Mouse (Mus musculus) ES-CJ7 (cell line): ENCODE results near the gene Smg1.

Experiments
- DNase-seq: peaks from one replicate; pipeline ENCODE4 v3.0.0; 2011; ENCODE audit warnings: low read depth, low spot score

The Smg1 gene

DNA sequence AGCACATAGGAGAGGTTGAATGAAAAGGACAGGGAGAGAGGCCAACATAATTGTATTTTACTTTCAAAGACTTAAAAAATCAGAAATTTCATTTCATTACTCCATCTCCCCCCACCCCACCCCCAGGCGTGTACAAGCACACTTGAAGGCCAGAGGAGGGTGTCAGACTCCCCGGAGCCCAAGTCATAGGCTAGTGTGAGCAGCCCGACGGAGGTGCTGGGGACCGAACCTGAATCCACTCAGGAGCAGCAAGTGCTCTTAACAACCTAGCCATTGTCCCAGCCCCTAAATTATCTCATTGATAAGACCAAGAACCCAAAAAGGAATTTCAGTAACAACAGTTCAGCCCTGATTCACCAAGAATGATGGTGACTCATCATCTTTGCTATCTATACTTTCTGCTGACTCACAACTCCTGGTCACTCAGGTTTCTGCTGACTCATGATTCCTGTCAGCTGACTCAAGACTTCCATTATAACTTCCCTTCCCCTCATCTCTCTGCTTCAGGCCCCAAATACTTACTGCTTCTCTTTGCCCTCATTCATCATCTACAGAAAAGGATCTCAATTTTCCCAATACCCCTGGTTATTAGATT lies 138.9 kb downstream of the Smg1 start:
- peak; percentile 62 for DNase-seq

DNA sequence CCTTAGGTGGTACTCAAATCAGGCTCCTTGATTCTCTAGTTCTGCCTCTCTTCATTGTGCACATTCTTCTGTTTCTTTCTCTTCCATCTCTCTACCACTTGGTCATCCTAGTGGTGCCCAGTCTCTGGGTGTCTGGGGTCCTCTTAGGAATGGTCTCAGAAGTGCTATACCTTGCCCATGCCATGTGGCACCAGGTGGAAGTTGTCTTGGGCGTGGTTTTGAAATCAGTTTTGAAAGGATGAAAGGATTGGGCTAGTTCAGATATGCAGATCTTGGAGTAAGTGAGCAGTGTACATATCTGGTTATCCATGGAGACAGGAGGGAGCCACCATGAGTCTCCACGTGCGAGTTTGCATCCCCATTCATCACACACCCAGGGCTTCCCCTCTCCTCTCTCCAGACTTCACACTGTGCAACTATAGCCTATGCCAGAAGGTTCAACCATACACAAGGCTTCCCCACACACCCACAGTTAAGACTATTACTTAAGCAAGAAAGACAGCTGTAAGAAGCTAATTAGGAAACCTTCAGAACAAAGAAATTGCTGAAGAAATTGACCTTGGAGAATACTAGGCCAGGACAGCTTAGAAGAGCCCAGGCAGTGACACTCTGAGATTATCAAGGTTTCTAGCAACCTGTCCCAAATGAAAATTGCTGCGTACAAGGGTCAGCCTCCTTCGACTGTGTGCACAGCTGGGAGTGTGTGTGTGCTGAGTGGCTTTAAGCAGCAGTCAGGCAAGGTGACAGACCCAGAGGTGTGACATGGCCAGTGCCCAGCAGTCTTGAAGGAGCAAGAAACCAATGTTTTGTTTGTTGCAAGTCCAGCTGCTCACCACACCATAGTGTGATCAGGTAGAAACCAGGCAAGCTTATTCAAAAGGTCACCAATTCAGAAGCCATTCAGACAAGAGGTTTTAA lies 139.7 kb downstream of the Smg1 start:
- DNase-seq = no peak

DNA sequence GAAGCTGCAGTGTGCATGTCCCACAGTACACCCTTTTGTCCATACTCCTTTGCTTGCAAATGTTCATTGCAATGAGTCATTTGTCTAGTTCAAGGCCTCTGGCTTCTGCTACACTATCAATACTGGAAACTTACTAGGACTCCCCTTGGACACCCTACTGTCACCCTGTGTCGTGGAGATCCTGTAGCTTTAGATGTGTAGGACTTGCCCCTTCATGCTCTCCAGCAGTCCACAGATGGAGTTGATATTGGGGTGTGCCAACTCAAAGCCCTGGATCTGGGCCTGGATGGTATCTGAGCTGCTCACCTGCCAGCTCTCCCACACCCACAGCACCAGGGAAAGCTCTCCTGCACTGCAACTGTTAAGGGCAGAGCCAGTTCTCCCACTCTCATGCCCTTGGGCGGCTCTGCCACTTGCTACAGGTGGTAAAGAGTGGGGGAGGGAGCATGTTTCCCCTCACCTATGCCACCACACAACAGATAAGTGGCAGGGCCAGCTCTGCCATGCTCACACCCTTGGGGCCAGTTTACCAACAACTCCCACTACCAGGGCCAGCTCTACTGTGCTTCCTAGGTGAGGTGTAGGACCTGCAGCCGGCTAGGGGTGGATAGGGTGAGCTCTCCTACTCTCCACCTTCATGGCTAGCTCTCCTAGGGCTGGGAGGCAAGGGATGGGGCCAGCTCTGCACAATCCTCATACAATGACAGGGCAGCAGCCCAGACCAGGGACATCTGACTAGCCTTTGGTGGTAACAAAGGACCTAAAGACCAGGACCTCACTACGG lies 140.6 kb downstream of the Smg1 start:
- DNase-seq = no peak

DNA sequence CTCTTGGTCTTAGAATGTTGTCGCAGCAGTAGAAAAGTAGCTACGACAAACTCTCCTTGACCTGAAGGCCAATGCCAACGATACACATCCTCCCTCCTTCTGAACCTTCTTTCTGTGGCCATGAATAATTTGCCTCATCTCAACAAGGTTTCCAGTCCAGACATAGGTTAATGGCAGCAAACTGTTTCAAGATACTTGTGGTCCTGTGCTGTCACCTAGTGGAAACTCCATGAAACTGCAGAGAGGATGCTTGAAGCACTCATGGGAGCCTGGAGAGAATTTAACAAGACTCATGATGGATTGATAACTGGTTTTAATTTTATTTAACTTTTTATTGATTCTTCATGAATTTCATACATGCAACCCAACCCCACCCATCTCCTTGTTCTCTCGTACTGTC lies 141.2 kb downstream of the Smg1 start:
- peak; percentile 82 for DNase-seq

DNA sequence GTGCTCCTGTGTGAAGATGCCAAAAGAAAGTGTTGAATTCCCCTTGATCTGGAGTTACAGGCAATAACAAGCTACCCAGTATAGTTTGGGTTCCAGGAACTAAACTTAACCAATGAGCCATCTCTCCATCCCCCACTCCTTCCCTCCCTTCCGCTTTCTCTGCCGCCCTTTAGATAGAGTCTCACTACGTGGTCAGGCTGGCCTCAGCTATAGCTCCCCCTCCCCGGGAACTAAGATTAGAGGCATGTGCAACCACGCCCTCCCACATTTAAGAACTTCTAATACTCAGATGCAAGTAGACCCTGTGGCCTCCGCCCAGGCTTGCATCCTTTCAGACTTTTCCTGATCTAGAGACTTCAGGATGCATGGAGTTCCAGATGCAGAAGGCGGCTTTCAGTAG lies 145.9 kb downstream of the Smg1 start:
- DNase-seq = no peak
